20 mouse cellular contexts compared by ENCODE assay signal in genomic region chr16:13644474-13644873, GRCm38 (mm10). TPM values are rescaled to one million over a fixed set of nuclear protein-coding genes. Genes with fewer than 3 reads are reported as not detected.
DNase-seq lines count a peak whose midpoint lies in the region; ATAC-seq lines count a peak whose summit lies in the region.
"Had no signal": no experiment of that assay in that cellular context is flagged by ENCODE, and none has a peak within 500 bp of the region (broad histone marks: within the 10 kb centered on the region; RNA-seq: fewer than 3 reads in every experiment).

No protein-coding gene starts in this region.

- peak; percentile 56 for ATAC-seq in common myeloid progenitor, adult 5-6 weeks (replicated peaks; ENCODE audit: low read depth, poor library complexity, severe bottlenecking)
- 0 out of 2 replicates have a peak, but pooled peaks have one; percentile 29 for ATAC-seq in megakaryocyte progenitor cell, adult 5-6 weeks (replicated peaks; ENCODE audit: poor library complexity)
- ATAC-seq: activated CD4-positive, CD25-positive, alpha-beta regulatory T cell, adult 4 months; forebrain, embryonic 13.5 days; forebrain, embryonic 15.5 days; forebrain, postnatal 0 days; Patski had no signal

- peak; percentile 12 for DNase-seq in 416B (ENCODE audit: low read depth)
- DNase-seq in A20 (ENCODE audit: low read depth, low spot score): peak; percentile 74
- no peak for DNase-seq in urinary bladder, postnatal 4 days (ENCODE audit: low spot score in 2 of 2)
- DNase-seq in right cerebral cortex, adult 18-20 months: no peak
- DNase-seq in frontal cortex, postnatal 10 days (ENCODE audit: low spot score in 2 of 2): no peak
- no peak for DNase-seq in heart, adult 8-10 months (ENCODE audit: low spot score)
- DNase-seq: adrenal gland, postnatal 10 days; adrenal gland, postnatal 25 days; cerebellum, adult 11 months; cerebellum, adult 2 months; cerebellum, adult 9-10 months; cerebellum, postnatal 14 days; cerebellum, postnatal 36 days; forebrain, postnatal 0 days had no signal

RNA-seq across cellular contexts. Expression of gene Parn, which starts 23.5 kb away (rescaled TPM):
- 57.2 and 72.2 TPM in 2 replicates for total RNA-seq in common myeloid progenitor, adult 5-6 weeks (2017)
- total RNA-seq in megakaryocyte progenitor cell, adult 5-6 weeks (2015): 18.8 TPM in 2 replicates
- 45.0 and 69.4 TPM in 2 replicates for total RNA-seq in megakaryocyte progenitor cell, adult 5-6 weeks (2017)
- 10 to 100 TPM in 2 of 4 experiments, 1 to 10 TPM in 2; 7.8 to 12.7 (median 9.3) TPM for total RNA-seq in heart, adult 8-10 months (2022)

RNA-seq across cellular contexts. Expression of gene Bfar, which starts 27.2 kb away (rescaled TPM):
- 42.0 and 55.5 TPM in 2 replicates for total RNA-seq in common myeloid progenitor, adult 5-6 weeks (2017)
- total RNA-seq in megakaryocyte progenitor cell, adult 5-6 weeks (2015): 48.0 and 53.0 TPM in 2 replicates
- 57.4 and 67.3 TPM in 2 replicates for total RNA-seq in megakaryocyte progenitor cell, adult 5-6 weeks (2017)
- total RNA-seq in heart, adult 8-10 months (2022): 10 to 100 TPM; 41.4 to 53.6 (median 51.1) TPM

RNA-seq across cellular contexts. Expression of gene 3110001I22Rik, which starts 27.3 kb away (rescaled TPM):
- 12.2 and 18.5 TPM in 2 replicates for total RNA-seq in common myeloid progenitor, adult 5-6 weeks (2017)
- total RNA-seq in megakaryocyte progenitor cell, adult 5-6 weeks (2015): 12.4 and 15.9 TPM in 2 replicates
- 12.6 and 21.0 TPM in 2 replicates for total RNA-seq in megakaryocyte progenitor cell, adult 5-6 weeks (2017)
- total RNA-seq in heart, adult 8-10 months (2022): 1 to 10 TPM; 2.2 to 3.0 (median 2.6) TPM

Comparison
In these comparisons a context has a peak if more than half of its experiments do, and no peak if none do; other contexts are left out.
1. DNase-seq: peak in 416B (single experiment) and A20 (single experiment); none in urinary bladder, postnatal 4 days (0 of 2), right cerebral cortex, adult 18-20 months (single experiment), frontal cortex, postnatal 10 days (0 of 2) and heart, adult 8-10 months (single experiment).